Mouse (Mus musculus) Muller cell, postnatal 12 days (primary cell): Measurements from ENCODE around the gene Avp.

Source experiments
- DNase-seq: peaks from one replicate; pipeline ENCODE4 v3.0.0-alpha.2; 2015; ENCODE audit errors: inconsistent ontology term

The Avp gene

DNA sequence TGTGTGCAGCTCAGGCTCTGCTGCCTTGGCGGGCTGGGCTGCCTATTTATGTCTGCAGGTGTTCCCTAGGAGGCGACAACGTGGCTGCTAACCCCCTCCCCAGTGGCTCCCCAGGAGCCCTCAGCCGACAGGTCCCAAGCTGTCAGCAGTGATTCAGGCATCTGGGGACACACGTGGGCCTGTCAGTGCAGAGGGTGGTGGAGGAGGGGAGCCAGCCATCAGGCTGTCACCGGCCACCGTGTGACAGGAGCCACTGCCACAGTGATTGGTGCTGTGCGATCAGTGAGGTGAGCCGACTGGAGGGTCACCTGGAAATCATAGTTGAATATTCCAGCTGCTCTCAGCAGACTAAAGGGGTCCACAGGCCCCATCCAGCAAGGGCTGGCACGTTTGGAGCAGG lies at the start of gene Avp:
TSS of gene Avp (minus strand) at position 3 of the 400 bp plus-strand sequence.
- DNase-seq = no peak

DNA sequence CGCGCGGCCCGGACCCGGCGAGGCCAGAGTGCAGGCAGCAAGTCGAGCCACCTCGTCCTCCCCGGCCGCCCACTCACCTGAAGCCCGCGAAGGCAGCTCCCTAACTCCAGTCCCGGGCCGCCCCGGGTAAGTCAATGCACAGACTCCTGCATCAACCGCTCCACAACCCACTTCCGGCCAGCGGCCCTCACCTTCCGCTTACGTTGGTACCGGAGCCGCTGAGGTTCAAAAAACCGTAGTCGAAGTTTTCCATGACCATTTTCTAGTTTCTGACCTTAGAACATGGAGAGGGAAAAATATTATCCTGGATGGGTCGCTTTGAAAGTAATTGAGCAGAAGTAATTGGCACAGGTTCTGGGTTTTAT lies 47.5 kb upstream of the Avp start, which contains the start of the genes Fastkd5 and Ubox5:
TSS of gene Fastkd5 (minus strand) at position 189 of the 365 bp plus-strand sequence.
TSS of gene Ubox5 (minus strand) at position 200 of the 365 bp plus-strand sequence.
- peak; percentile 83 for DNase-seq

DNA sequence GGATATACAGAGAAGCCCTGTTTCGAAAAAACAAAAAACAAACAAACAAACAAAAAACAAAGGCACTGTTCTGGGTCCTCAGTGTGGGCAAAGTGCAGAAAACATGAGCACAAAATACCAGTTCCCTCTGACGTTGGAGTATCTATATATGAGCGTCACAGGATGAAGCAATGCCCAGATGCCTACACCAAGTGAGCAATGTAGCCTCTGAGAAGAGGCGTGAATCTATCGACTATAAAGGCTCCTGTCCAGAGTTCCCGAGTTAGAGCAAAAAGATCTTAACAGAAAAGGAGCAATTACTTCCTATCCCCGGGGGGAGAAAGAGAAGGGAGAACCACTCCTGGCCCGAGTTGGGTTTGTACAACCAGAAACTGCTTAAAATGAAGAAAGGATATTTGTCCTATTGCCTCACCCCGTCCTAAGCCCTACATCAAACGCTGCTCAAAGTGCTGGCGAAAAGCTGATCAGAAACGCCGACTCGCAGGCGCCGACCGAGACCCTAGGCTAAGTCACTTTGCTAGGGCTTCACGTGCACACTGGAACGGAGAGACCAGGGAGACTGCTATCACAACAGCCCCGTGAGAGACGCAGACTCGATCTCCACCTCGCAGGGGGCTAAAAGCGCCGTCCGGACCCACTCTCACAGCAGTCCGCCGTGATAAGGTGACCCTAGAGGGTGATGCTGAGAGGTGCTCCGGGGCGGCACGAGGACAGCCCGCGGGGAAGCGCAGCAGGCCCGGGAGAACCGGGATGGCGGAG lies 46.9 kb upstream of the Avp start:
- DNase-seq = peak; percentile 12

DNA sequence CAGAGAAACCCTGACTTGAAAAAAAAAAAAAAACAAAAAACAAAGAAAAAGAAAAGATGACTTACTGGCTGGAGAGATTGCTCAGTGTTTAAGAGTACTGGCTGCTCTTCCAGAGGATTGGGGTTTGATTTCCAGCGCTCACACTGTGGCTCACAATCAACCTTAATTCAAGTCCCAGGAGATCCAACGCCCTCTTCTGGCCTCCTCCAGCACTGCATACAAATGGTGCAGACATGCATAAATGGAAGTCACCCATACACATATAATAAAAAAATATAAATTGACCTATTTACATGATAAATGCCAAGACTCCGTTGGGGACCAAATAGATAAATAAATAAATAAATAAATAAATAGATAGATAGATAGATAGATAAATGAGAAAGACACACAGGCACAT lies 46.1 kb upstream of the Avp start:
- no peak for DNase-seq

DNA sequence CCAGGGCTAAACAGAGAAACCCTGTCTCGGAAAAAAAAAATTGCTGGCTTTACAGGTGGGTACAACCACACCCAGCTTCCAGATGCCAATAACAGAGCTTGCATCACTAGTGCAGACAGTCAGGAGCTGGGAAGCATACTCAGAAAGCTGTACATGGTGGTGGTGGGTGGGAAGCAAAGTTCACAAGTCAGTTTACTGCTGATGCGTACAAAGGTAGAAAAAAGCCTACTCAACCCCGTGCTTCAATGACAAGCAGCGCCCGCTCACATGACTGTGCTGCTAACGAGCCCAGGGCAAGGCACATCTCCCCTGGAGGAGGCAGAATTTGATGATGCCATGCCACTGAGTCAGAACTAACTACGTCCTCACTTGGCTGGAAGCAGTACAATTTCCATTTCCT lies 36.6 kb upstream of the Avp start:
- DNase-seq = no peak

DNA sequence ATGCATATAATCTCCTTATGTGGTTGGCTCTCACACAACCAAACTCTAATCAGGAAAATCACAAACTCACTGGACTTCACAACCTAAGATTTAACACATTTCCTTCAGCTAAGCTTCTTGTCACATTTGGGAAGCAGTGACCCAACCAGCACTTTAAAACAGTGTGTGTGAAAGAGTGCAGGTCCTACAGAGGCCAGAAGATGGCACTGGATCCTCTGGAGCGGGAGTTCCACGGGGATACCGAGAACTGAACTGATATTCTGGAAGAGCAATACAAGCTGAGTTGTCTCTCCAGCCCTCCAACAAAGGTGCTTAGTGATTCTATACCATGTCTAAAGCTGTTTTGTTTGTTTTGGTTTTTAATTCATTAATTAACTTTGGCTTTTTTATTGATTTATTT lies 30.7 kb upstream of the Avp start:
- no peak for DNase-seq

DNA sequence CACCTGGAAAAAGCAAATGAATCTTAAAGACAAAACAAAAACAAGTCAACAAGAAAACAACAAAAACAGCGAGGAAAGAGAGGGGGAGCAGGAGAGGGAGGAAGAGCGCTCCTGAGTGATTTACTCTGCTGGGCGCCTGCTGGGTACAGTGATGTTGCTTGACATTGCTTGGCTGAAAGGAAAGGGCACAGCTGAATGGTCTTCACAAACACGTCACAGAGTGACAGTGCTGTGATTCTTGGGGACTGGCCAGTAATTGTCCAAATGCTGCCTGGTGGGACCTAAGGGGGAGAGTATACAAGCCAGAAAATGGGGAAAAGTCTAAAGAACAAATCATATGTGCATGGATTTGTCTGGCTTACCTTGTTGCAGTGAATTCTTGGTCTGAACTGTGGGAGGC lies 19.8 kb upstream of the Avp start:
- DNase-seq = no peak

DNA sequence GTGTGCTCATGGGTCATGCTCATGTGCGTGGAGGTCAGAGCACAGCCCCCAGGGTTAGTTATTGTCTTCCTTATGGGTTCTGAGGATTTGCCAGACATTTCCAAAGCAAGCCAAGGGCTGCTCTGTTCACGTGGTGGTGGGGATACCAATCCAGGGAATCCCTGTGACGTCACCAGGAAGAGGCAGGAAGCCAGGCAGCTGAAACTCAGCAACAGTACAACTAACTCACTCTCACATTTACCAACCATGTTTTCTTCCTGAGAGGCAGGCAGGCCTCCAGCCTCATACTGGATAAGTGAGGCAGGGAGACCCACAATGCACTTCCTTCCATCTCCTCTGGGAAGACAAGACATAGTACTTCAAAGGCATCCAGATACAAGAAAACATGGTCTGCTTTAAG lies 16.0 kb upstream of the Avp start:
- DNase-seq = no peak

DNA sequence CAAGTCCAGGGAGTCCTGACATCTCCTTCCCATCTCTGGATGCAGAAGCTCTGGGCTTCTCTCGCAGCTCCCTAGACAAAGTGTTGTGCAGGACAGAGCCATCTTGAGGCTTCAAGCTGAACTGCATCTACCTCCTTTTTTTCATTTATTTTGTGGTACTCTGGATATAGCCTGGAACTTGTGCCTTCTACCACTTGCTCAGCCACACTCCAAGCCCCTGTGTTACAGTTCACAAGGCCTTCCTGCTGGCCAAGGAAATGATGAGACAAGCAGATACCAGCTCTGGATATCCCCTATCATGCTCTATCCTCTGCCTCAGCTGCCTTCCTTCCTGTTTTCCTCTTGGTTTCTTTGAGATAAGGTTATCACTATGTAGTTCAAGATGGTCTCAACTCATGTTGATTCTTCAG lies 15.3 kb upstream of the Avp start:
- DNase-seq = no peak

DNA sequence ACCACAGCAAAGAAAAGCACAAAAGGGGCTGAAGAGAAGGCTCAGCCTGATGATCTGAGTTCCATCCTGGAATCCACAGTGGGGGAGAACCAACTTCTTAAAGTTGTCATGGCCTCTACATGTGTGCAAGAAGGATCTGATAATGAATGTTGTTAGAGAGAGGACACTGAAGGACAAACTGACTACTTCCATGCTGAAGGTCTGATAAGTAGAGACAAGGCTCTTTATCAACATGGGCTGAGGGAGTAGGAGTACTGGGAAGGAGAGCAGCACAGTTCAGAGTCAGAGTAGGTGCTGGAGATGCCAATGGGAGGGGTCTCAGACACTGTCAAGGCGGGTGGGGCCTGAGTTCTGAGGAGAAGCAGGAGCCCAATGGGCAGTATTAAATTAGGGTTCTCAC lies 13.2 kb upstream of the Avp start:
- DNase-seq = no peak

DNA sequence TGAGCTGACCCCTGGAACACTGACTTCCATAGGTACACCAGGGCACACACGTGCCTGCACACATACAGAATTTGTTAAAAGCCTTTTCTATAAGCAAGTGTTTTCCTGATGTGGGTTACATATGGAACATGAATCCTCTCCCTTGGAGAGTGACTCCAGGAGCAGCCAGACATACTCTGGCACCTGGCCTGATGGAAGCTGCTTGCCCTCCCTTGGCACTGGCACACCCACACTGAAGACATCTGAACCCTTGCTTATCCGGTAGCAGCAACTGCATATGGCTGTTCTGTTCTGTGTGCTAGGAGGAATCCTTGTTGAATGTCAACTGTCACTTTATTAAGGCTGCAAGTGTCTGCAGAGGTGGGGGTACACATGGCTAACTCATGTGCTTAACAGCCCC lies 8.7 kb upstream of the Avp start:
- DNase-seq = no peak

DNA sequence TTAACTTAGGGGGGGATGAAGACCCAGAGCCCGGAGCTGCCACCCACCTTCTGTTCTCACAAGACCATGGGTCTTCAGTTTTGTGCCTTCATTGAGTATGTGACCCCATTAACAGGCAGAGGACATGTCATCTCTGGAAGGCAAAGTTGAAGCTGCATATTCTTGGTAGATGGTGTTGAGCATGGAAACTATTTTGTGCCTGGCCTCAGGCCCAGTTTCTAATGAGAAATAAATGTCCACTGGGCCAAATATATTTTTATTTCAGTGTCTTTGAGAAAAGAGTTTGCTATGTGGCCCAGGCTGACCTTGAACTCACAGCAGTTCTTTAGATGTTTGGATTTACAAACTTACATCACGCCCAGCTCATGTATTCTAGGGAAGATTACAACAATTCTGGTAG lies 7.4 kb upstream of the Avp start:
- no peak for DNase-seq

DNA sequence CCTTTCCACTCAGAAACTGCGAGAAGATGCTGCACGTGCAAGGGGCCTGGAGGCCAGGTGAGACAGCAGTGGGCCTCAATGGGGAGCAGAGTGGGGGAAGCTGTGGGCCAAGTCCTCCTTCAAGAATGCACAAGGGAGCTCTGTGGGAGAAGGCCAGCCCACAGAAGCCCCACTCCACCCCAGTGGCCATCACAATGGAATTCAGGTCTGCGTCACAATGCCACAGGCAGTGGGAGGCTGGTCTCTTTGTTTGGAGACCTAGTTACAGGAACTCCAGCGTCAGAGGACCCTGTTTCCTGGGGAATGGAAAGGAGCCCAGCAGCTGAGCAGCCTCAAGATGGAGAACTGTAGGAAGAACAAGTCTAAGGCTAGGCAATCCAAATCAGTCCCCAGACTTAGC lies 6.8 kb upstream of the Avp start:
- peak; percentile 72 for DNase-seq

DNA sequence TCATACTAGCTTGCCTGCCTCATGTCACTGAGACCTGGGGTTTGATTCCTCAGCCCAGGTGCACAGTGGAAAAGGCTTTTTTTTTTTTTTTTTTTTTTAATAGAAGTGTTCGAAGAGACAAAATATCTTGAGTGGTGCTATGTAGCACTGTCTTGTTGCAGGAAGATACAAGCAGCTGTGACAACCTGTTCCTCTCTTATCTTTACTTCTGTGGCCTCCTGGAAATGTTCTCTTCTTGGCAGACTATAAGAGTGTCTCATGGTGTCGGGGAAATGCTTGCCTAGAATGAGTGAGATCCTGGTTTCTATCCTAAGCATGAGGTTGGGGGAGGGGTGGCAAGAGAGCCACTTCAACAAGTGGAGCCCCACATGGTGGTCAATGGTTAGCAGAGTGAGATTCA lies 6.0 kb upstream of the Avp start:
- DNase-seq = no peak

DNA sequence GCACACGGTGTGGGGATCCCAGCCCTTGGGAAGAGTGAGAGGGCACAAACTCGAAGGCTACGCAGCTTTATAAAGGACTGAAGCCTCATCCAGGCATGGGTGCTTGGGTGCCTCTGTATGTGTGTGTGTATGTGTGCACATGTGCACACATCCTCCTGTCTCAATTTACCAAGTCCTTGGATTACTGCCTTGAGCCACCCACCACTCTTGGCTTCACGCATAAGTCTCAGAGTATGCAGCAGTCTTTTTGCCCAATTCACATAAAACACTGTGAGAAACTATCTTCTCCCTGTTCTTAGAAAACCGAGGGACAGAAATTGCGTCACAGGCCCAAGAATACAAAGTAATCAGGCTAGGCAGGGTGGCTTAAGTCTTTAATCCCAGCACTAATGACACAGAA lies 3.7 kb upstream of the Avp start:
- DNase-seq = no peak

DNA sequence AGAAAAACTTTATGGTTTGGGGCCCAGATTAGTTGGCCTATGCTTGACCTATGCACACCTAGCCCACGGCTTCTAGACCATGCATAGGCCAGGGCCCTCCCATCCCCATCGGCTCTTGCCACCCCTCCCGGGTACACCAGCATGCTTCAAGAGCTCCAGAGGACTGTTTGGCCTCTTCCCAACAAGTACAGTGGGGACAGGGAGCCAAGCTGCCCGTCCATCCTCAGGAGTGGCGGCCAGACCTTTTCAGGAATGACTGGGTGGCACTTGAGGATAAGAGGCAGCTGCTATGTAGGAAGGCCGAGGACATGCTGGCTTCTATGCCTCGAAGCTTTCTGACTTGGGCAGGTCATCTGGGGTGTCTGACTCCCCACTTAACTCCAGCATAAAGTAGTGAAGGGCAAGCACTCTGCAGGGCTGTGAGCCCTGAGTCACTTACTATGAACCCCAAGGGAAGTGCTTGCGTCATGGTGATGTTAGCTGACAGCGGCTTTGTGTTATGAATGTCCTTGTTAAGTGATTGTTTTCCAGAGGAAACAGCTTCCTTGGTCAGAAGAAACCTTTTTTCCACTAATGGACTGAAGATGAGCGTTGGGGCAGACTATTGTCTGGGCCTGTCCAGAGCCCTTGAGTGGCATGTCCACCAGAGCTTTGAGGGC lies 1.7 kb upstream of the Avp start:
- DNase-seq = no peak

DNA sequence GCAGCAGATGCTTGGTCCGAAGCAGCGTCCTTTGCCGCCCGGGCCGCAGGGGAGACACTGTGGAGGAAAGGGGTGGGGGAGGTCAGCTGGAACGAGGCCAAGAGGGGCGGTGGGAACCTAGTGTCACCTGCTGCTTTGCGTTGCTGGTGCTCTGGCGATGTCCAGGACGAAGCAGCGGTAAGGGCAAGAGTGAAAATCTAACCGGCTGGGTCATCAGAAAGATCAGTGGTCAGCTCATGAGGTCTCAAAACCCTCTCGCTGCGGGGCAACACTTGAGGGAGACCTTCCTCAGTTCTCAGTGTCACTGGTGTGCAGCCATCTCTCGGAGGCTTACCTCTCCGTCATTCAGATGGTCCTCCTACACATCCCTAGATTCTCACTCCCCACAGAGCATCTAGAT lies 1.2 kb downstream of the Avp start:
- no peak for DNase-seq

DNA sequence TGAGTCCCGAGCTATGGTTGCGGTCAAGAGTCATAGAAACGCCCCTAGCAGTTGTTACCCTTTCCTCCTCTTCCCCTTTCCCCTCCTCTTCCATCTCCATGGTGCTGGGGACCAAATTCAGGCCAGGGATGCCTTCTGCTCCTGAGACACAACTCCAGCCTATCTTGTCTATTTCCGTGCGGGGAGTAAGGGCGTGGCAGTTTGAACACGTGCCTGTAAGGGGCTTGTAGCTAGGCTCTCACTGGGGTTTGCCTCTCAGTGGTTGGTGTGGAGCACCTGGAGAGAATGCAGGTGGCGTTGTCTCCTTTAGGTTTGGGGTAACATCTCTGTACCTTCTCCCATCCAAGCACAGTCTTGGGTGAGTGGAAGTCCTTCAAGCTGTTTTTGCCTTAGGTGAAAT lies 2.6 kb downstream of the Avp start:
- no peak for DNase-seq

DNA sequence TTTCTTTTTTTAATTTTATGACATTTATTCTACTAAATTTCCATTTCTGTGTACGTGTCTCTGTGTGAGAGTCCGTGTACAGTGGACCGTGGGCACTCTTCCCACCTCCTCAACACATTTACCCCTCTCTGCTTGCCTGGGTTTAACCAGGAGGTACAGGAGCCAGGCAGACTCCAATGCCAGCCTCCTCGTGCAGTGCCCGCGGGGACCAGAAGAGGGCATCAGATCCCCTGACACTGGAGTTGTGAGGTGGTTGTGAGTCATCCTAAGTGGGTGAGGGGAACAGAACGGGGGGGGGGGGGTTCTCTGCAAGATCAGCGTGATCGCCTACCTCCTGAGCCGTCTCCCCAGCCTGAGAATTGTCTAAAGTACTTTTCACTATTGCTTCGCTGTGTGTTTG lies 4.2 kb downstream of the Avp start:
- DNase-seq = peak; percentile 77

DNA sequence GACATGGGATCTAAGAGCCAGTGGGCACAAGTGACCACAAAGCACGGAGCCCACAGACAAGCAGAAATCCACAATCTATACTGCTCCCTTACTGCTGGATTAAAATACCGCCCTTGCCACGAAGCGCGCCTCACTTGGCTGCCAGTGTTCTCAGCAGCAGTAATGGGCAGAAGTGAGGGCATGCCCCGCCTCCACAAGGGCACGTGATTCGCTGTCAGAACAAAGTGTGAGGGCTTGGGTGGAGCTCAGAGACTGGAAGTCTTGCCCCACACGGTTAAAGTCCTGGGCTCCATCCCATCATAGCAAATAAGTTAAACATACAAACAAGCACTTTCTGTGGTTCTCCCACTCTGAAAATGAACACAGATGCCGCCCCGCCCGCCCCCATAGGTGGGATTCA lies 4.7 kb downstream of the Avp start:
- DNase-seq = peak; percentile 42

DNA sequence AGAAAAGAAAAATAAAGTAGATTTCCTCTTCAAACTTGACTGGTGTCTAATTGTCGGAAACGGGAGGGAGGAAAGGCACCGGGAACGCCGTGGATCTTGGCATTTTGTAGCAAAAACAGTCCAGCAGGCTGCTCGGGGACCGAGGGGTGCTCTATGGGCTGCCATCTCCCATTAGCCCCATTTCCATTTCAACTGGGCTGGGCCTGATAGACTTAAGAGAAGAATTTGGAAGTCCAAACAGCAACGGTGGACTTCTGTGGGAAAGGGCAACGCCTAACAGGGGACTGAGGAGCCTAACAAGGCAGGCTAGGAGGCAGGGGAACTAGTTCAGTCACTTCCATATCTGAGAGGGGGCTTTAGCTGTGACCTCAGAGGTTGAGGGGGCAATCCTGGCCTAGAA lies 5.3 kb downstream of the Avp start:
- no peak for DNase-seq

DNA sequence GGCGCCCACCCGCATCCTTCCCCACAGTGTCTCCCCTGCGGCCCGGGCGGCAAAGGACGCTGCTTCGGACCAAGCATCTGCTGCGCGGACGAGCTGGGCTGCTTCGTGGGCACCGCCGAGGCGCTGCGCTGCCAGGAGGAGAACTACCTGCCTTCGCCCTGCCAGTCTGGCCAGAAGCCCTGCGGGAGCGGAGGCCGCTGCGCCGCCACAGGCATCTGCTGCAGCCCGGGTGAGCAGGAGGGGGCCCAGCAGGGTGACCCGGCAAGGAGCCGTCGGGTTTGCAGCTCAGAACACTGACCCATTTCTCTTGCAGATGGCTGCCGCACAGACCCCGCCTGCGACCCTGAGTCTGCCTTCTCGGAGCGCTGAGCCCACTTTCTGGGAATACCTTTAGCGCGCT lies 5.8 kb downstream of the Avp start:
- DNase-seq = peak; percentile 33

DNA sequence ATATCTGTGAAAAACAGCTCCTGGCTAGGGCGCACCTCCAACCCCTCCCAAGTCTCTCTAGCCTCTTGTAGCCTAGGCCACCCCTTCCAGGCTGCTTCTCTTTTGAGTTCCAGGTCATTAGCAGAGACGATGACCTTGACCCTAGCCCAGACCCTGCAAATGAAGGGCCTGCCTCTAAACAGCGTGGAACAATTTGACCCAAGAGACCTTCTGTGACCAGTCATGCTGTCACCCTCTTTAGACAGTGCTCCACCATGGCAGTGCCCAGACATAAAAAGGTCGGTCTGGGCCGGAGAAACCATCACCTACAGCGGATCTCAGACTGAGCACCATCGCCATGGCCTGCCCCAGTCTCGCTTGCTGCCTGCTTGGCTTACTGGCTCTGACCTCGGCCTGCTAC lies 6.5 kb downstream of the Avp start, which contains the start of gene Oxt:
TSS of gene Oxt (plus strand) at position 301 of the 400 bp plus-strand sequence.
- no peak for DNase-seq

DNA sequence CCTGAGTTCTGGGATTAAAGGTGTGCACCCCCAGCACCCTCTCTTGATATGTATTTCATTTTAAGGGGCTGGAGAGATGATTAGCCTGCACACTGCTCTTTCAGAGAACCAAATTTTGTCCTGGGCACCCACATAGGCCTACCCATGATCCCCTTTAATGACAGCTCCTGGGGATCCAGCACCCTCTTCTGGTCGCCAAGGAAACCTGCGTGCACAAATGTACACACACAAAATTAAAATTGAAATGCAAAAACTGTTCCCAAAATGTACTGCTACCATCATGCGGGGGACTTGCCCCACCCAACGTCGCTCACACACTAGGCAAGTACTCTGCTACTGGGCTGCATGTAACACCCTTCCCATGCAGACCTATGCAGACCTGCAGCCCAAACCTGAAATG lies 7.4 kb downstream of the Avp start:
- DNase-seq = no peak
